Mouse (Mus musculus) hindbrain, embryonic 14.5 days (tissue): ENCODE data around the gene Rtl6. TPM values are rescaled to one million over a fixed set of nuclear protein-coding genes. Genes with fewer than 3 reads are reported as not detected.

Experiments
- ATAC-seq: fragments of 200-750 bp; cut with Nextera tagmentation; 2 replicates; pipeline ENCODE4 v1.8.0; 2017; ENCODE audit warnings: moderate number of reproducible peaks, mild to moderate bottlenecking, moderate TSS enrichment, moderate library complexity; ENCODE audit not compliant: low FRiP score
- DNase-seq: peaks from one replicate; pipeline ENCODE4 v3.0.0-alpha.2; 2015; ENCODE audit warnings: low spot score
- H3K27ac ChIP-seq: fragments of 300-500 bp; sonication (generic); 2 replicates; pipeline ENCODE4 v1.5.1; 2014; ENCODE audit warnings: mild to moderate bottlenecking, moderate library complexity
- H3K27me3 ChIP-seq: fragments of 300-500 bp; sonication (generic); 2 replicates; pipeline ENCODE4 v1.6.1; 2014; ENCODE audit warnings: mild to moderate bottlenecking, low read length, mixed read lengths; ENCODE audit not compliant: control insufficient read depth, insufficient read depth
- H3K36me3 ChIP-seq: fragments of 300-500 bp; sonication (generic); replicated peaks from 2 replicates; pipeline ENCODE4 v1.6.1; 2014; ENCODE audit not compliant: control insufficient read depth, insufficient read depth
- H3K4me1 ChIP-seq: fragments of 300-500 bp; sonication (generic); replicated peaks from 2 replicates; pipeline ENCODE4 v1.6.1; 2014; ENCODE audit warnings: antibody characterized with exemption, low read length, mixed read lengths; ENCODE audit not compliant: control insufficient read depth, insufficient read depth
- H3K4me2 ChIP-seq: fragments of 300-500 bp; sonication (generic); replicated peaks from 2 replicates; pipeline ENCODE4 v1.6.1; 2014; ENCODE audit warnings: mild to moderate bottlenecking, moderate library complexity
- H3K4me3 ChIP-seq: fragments of 300-500 bp; sonication (generic); replicated peaks from 2 replicates; pipeline ENCODE4 v1.5.1; 2014; ENCODE audit warnings: mild to moderate bottlenecking, low read length
- H3K9ac ChIP-seq: fragments of 300-500 bp; sonication (generic); 2 replicates; pipeline ENCODE4 v1.6.1; 2014
- H3K9me3 ChIP-seq: fragments of 300-500 bp; sonication (generic); 2 replicates; pipeline ENCODE4 v1.6.1; 2016; ENCODE audit warnings: low read length; ENCODE audit not compliant: control insufficient read depth
- WGBS: fragments of 180-500 bp; shearing (Covaris S2); extraction: QIAGEN DNeasy Blood & Tissue Kit; methylation state at CpG from one replicate; pipeline ENCODE4 v1.1.7; 2014; 5-methylcytosine and 5-hydroxymethylcytosine counted together
- polyA plus RNA-seq: library from polyadenylated mRNA; unstranded; fragments of >200 nt; fragmentation: Nextera tagmentation; extraction: Ambion mirVana; gene quantifications from 2 replicates; pipeline ENCODE4 v1.2.1, GENCODE M21; 2014

Gene Rtl6
- polyA plus RNA-seq, 1 experiment from 2014 or later, result 37.2 TPM

DNA sequence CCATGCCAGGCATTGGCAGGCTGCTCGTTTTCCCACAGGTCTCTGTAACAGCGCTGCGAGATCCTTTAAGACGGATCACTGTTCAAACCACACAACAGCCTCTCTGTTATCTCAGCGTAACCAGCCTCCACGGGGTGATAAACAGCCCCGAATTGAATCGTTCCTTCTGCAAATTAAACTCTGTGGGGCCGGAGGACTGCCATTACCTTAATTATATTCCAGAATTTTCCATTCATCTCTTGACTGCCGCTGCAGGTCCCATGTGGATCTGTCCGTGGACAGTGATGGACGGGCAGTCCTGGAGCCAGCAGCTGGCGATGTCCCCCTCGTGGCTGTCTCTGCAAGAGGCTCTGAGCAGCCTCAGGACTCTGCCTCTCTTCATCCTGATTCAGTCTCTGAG lies 30.7 kb downstream of the Rtl6 start:
- H3K4me2 ChIP-seq, result no peak overlapping the region
- H3K4me1 ChIP-seq, result peaks cover 16% of the 10 kb centered on the region
- H3K36me3 ChIP-seq, result no peaks in the 10 kb centered on the region
- H3K27ac ChIP-seq, result 0 out of 2 replicates have a peak overlapping the region, but pooled peaks have one; percentile 16
- no peak overlapping the region for H3K4me3 ChIP-seq
- WGBS, result 23% methylated on average over 14 of the region's 14 CpGs
- H3K9me3 ChIP-seq, result no peaks in the 10 kb centered on the region
- DNase-seq (peak; percentile 60), ATAC-seq (peak; percentile 72)
- H3K9ac ChIP-seq, result no peak overlapping the region
- no peaks in the 10 kb centered on the region for H3K27me3 ChIP-seq

- no peak overlapping the region for H3K4me3 ChIP-seq
- H3K4me2 ChIP-seq, result no peak overlapping the region
- no peak overlapping the region for H3K9ac ChIP-seq
- H3K4me1 ChIP-seq, result peaks cover 12% of the 10 kb centered on the region
- H3K27me3 ChIP-seq, result no peaks in the 10 kb centered on the region
- ATAC-seq (no peak), DNase-seq (no peak)
- H3K36me3 ChIP-seq, result no peaks in the 10 kb centered on the region
- no peaks in the 10 kb centered on the region for H3K9me3 ChIP-seq
- H3K27ac ChIP-seq, result no peak overlapping the region
- 57% methylated on average over 5 of the region's 5 CpGs for WGBS
Measured at GRCm38 (mm10) chr15:84525222-84525883, 32.3 kb downstream of the Rtl6 start.

DNA sequence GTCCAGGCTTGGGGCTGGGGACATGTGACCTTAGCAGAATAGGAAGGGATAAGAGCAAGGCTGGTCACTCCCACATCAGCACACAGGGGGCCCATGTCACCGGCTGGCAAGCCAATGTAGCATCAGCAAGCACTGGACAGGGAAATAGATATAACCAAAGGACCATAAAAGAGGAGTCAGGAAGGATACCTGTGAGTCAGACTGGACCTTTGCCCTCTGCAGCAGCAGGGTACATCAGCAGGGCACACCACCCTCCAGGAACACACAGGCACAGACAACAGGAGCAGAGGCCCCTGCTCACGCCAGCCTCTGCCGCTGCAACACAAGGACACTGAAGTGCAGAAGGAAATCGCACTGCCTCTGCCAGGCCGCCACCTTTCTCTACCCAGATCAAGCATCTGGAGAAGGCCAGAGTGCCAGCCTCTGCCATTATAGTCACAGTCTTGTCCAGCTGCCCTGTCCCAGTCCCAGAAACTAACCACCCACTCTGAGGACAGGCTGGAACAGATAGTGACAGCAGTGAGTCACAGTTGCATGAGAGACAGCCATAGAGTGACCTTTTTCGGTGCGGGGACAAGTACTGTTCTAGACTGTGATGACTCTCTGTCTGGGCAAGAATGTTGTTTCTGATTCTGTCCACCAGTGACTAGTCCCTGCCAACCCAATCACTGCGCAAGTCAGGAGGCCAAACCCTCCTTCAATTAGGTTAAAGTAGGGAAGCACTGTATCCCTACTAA lies 34.5 kb downstream of the Rtl6 start:
- Histone ChIP-seq H3K4me1 (peaks cover 26% of the 10 kb centered on the region), H3K9me3 (no peaks in the 10 kb centered on the region), H3K27me3 (no peaks in the 10 kb centered on the region), H3K4me2 (no peak overlapping the region), H3K4me3 (no peak overlapping the region), H3K27ac (no peak overlapping the region), H3K9ac (no peak overlapping the region), H3K36me3 (no peaks in the 10 kb centered on the region)
- WGBS, result 92% methylated on average over 8 of the region's 8 CpGs
- DNase-seq (no peak), ATAC-seq (no peak)

GRCm38 (mm10) chr15:84521486-84521885 lies 36.1 kb downstream of the Rtl6 start:
- DNase-seq (no peak), ATAC-seq (no peak)
- H3K4me2 ChIP-seq, result no peak overlapping the region
- no peaks in the 10 kb centered on the region for H3K36me3 ChIP-seq
- no peaks in the 10 kb centered on the region for H3K27me3 ChIP-seq
- peaks cover 14% of the 10 kb centered on the region for H3K4me1 ChIP-seq
- no peaks in the 10 kb centered on the region for H3K9me3 ChIP-seq
- H3K4me3 ChIP-seq, result no peak overlapping the region
- 55% methylated on average over 4 of the region's 4 CpGs for WGBS
- no peak overlapping the region for H3K9ac ChIP-seq
- no peak overlapping the region for H3K27ac ChIP-seq

DNA sequence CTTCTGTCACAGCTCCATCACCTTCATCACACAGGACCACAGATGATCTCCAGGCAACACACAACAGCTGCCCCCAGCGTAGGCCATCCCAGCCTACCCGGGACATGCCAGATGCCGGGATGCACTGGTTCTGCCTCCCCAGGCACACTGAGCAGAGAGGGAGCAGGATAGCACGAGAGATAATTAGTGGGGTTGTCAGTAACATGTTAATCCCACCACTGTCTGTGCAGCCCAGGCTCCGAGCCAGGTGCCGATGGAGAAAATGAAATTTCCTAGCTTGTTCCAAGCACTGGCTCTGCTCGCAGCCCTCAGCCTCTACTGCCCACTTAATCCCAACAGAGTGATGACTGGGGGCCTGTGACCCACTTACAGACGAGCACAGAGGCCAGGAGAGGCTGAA lies 39.1 kb downstream of the Rtl6 start:
- ATAC-seq, result 0 out of 2 replicates have a peak, but pooled peaks have one; percentile 29
- no peak for DNase-seq
- no peaks in the 10 kb centered on the region for H3K36me3 ChIP-seq
- no peak overlapping the region for H3K4me2 ChIP-seq
- H3K4me1 ChIP-seq, result peaks cover 14% of the 10 kb centered on the region
- H3K9me3 ChIP-seq, result no peaks in the 10 kb centered on the region
- WGBS, result 34% methylated on average over 8 of the region's 8 CpGs
- H3K4me3 ChIP-seq, result no peak overlapping the region
- H3K27ac ChIP-seq, result peak overlapping the region; percentile 5; the same call in 1 of the 2 replicates
- no peak overlapping the region for H3K9ac ChIP-seq
- no peaks in the 10 kb centered on the region for H3K27me3 ChIP-seq

- DNase-seq (no peak), ATAC-seq (no peak)
- WGBS, result 45% methylated on average over 5 of the region's 5 CpGs
Measured at GRCm38 (mm10) chr15:84512626-84513296, 44.9 kb downstream of the Rtl6 start.

DNA sequence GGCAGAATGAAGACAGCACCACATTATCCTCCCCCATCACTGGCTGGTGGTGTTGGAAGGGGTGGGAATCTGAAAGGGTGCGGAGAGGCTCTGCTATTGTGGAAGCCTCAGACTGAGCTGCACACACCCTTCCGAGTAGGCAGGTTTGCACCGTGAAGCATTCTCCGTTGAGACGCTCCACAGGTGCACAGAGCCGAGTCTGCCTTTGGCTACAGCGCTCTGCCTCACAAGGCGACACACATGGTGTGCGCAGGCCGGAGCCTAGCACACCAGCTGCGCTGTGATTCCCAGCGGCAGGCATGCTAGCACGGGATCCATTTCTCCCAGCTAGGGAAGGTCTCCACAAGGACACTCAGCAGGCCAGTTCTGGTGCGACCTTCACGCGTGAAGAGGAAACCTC lies 47.6 kb downstream of the Rtl6 start:
- no peak for ATAC-seq
- Histone ChIP-seq H3K4me1 (peaks cover 30% of the 10 kb centered on the region), H3K9ac (no peak overlapping the region), H3K27ac (no peak overlapping the region), H3K36me3 (no peaks in the 10 kb centered on the region), H3K27me3 (no peaks in the 10 kb centered on the region), H3K4me2 (no peak overlapping the region), H3K4me3 (no peak overlapping the region), H3K9me3 (no peaks in the 10 kb centered on the region)
- 54% methylated on average over 16 of the region's 16 CpGs for WGBS
- DNase-seq, result no peak

More at GRCm38 (mm10) chr15:84512626-84513296, 44.9 kb downstream of the Rtl6 start:
- Histone ChIP-seq H3K9me3 (no peaks in the 10 kb centered on the region), H3K27me3 (no peaks in the 10 kb centered on the region), H3K4me1 (peaks cover 23% of the 10 kb centered on the region), H3K9ac (no peak overlapping the region), H3K4me2 (no peak overlapping the region), H3K27ac (no peak overlapping the region), H3K36me3 (no peaks in the 10 kb centered on the region), H3K4me3 (no peak overlapping the region)

DNA sequence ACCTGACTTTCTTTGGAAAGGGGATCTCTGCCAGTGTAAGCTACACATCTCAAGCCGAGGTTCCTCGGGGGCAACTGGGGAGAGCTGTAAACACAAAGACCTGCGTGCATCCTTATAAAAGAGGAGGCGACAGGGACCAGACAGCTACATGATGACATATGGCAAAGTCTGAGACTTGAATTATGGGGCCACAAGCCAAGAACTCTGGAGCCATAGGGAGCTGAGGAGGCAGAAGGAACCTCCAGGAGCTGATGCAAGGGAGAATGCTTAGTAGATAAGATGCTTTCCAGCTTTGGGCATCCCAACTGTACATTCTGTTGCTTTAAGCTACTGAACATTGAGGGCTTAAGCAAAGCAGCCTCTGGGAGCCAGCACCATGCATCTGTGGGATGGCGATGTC lies 48.5 kb downstream of the Rtl6 start:
- Histone ChIP-seq H3K4me3 (no peak overlapping the region), H3K27ac (no peak overlapping the region), H3K36me3 (no peaks in the 10 kb centered on the region), H3K4me2 (no peak overlapping the region), H3K27me3 (no peaks in the 10 kb centered on the region), H3K9ac (no peak overlapping the region), H3K4me1 (peaks cover 35% of the 10 kb centered on the region), H3K9me3 (no peaks in the 10 kb centered on the region)
- no peak for DNase-seq
- no peak for ATAC-seq
- WGBS, result 55% methylated on average over 5 of the region's 5 CpGs

GRCm38 (mm10) chr15:84506026-84506425 lies 51.6 kb downstream of the Rtl6 start:
- H3K27ac ChIP-seq, result no peak overlapping the region
- WGBS, result 69% methylated on average over 10 of the region's 10 CpGs
- no peaks in the 10 kb centered on the region for H3K36me3 ChIP-seq
- no peaks in the 10 kb centered on the region for H3K27me3 ChIP-seq
- H3K9me3 ChIP-seq, result no peaks in the 10 kb centered on the region
- H3K4me2 ChIP-seq, result no peak overlapping the region
- no peak overlapping the region for H3K9ac ChIP-seq
- ATAC-seq (no peak), DNase-seq (no peak)
- H3K4me3 ChIP-seq, result no peak overlapping the region
- peaks cover 35% of the 10 kb centered on the region for H3K4me1 ChIP-seq
